Mouse (Mus musculus) granulocyte monocyte progenitor cell, adult 5-6 weeks (primary cell): ENCODE measurements at regions not wholly inside any gene's neighbourhood (a gene's known extent, or its start where the extent isn't known, plus 50 kb on each side); places are given as distances from the start of the nearest gene placed in this dataset.
A peak's percentile ranks its signal among the peaks of the same experiment; 100 is the strongest.
"Not testable (repeated sequence)": the region's sequence is repeated elsewhere in the genome, so short reads cannot be mapped to it uniquely, and the experiment has no call there.

Source experiments
- ATAC-seq: replicated peaks from 2 replicates; pipeline ENCODE4 v1.8.0; 2016; ENCODE audit warnings: mild to moderate bottlenecking, moderate TSS enrichment, inconsistent platforms; ENCODE audit not compliant: poor library complexity, severe bottlenecking

GRCm38 (mm10) chr13:4935940-4936339 lies 327.0 kb upstream of the Akr1e1 start:
- ATAC-seq: no peak

GRCm38 (mm10) chr13:4939849-4940248 lies 330.9 kb upstream of the Akr1e1 start:
- peak; percentile 98 for ATAC-seq

- peak; percentile 66 for ATAC-seq
These were observed 333.5 kb upstream of the Akr1e1 start for GRCm38 (mm10) chr13:4942490-4942889.

- ATAC-seq: no peak
These were observed 334.1 kb upstream of the Akr1e1 start for GRCm38 (mm10) chr13:4943046-4943445.

- ATAC-seq: no peak
These were observed 346.4 kb upstream of the Akr1e1 start for GRCm38 (mm10) chr13:4955384-4955783.

GRCm38 (mm10) chr13:4964824-4965223 lies 355.9 kb upstream of the Akr1e1 start:
- no peak for ATAC-seq

- ATAC-seq: no peak
These were observed 361.3 kb upstream of the Akr1e1 start for GRCm38 (mm10) chr13:4970081-4970892.

GRCm38 (mm10) chr13:4971472-4972067 lies 362.6 kb upstream of the Akr1e1 start:
- ATAC-seq: no peak

- ATAC-seq: no peak
These were observed 383.9 kb upstream of the Akr1e1 start for GRCm38 (mm10) chr13:4992876-4993275.

GRCm38 (mm10) chr13:5008296-5008695 lies 399.3 kb upstream of the Akr1e1 start:
- ATAC-seq: no peak

GRCm38 (mm10) chr13:5022439-5022838 lies 413.5 kb upstream of the Akr1e1 start:
- no peak for ATAC-seq

GRCm38 (mm10) chr13:5059859-5060258 lies 450.9 kb upstream of the Akr1e1 start:
- ATAC-seq: no peak

GRCm38 (mm10) chr13:5060462-5060861 lies 451.5 kb upstream of the Akr1e1 start:
- no peak for ATAC-seq

GRCm38 (mm10) chr13:5107454-5107853 lies 498.5 kb upstream of the Akr1e1 start:
- no peak for ATAC-seq

- ATAC-seq: no peak
These were observed 545.9 kb upstream of the Akr1e1 start for GRCm38 (mm10) chr13:5154911-5155310.

GRCm38 (mm10) chr13:5159765-5160684 lies 551.1 kb upstream of the Akr1e1 start:
- ATAC-seq: no peak

GRCm38 (mm10) chr13:5166716-5167115 lies 557.7 kb upstream of the Akr1e1 start:
- ATAC-seq: no peak

GRCm38 (mm10) chr13:5178996-5179395 lies 570.0 kb upstream of the Akr1e1 start:
- no peak for ATAC-seq

- no peak for ATAC-seq
These were observed 570.6 kb upstream of the Akr1e1 start for GRCm38 (mm10) chr13:5179552-5179951.

GRCm38 (mm10) chr13:5185237-5185800 lies 576.3 kb upstream of the Akr1e1 start:
- not testable (repeated sequence) for ATAC-seq

- ATAC-seq: no peak
These were observed 593.8 kb upstream of the Akr1e1 start for GRCm38 (mm10) chr13:5202736-5203135.
